Mouse (Mus musculus) ovary, postnatal 10 days (tissue): ENCODE data around the gene Susd3.

Experiments used
- DNase-seq: peaks from one replicate; pipeline ENCODE4 v3.0.0; 2022; ENCODE audit warnings: low spot score

The Susd3 gene

GRCm38 (mm10) chr13:49248467-49248862 lies at the start of gene Susd3:
Susd3 (minus strand) TSS chr13:49248706.
- no peak for DNase-seq

GRCm38 (mm10) chr13:49296270-49296669 lies 47.8 kb upstream of the Susd3 start:
- DNase-seq = no peak

- DNase-seq = no peak
Measured at GRCm38 (mm10) chr13:49294108-49294507, 45.6 kb upstream of the Susd3 start.

- no peak for DNase-seq
Measured at GRCm38 (mm10) chr13:49291949-49292348, 43.4 kb upstream of the Susd3 start.

GRCm38 (mm10) chr13:49291398-49291797 lies 42.9 kb upstream of the Susd3 start:
- no peak for DNase-seq

GRCm38 (mm10) chr13:49287224-49287623 lies 38.7 kb upstream of the Susd3 start:
- no peak for DNase-seq

- no peak for DNase-seq
Measured at GRCm38 (mm10) chr13:49286750-49287149, 38.2 kb upstream of the Susd3 start.

- no peak for DNase-seq
Measured at GRCm38 (mm10) chr13:49283686-49284085, 35.2 kb upstream of the Susd3 start.

- no peak for DNase-seq
Measured at GRCm38 (mm10) chr13:49282168-49282567, 33.7 kb upstream of the Susd3 start.

- no peak for DNase-seq
Measured at GRCm38 (mm10) chr13:49271831-49272765, 23.6 kb upstream of the Susd3 start.

- no peak for DNase-seq
Measured at GRCm38 (mm10) chr13:49270500-49270899, 22.0 kb upstream of the Susd3 start.

- DNase-seq = no peak
Measured at GRCm38 (mm10) chr13:49267645-49268044, 19.1 kb upstream of the Susd3 start.

GRCm38 (mm10) chr13:49260036-49260722 lies 11.7 kb upstream of the Susd3 start:
- no peak for DNase-seq

- DNase-seq = no peak
Measured at GRCm38 (mm10) chr13:49257819-49258313, 9.4 kb upstream of the Susd3 start.

- no peak for DNase-seq
Measured at GRCm38 (mm10) chr13:49252746-49253145, 4.2 kb upstream of the Susd3 start.

- DNase-seq = no peak
Measured at GRCm38 (mm10) chr13:49252113-49252512, 3.6 kb upstream of the Susd3 start.

- DNase-seq = no peak
Measured at GRCm38 (mm10) chr13:49250716-49251517, 2.4 kb upstream of the Susd3 start.

GRCm38 (mm10) chr13:49249634-49250033 lies 1.1 kb upstream of the Susd3 start:
- no peak for DNase-seq

- no peak for DNase-seq
Measured at GRCm38 (mm10) chr13:49248923-49249322, 417 bp upstream of the Susd3 start.

- DNase-seq = no peak
Measured at GRCm38 (mm10) chr13:49247740-49248466, 603 bp downstream of the Susd3 start.

- no peak for DNase-seq
Measured at GRCm38 (mm10) chr13:49247232-49247739, 1.2 kb downstream of the Susd3 start.
